Mouse (Mus musculus): ENCODE results near the gene Cox7a2.
A peak's percentile ranks its signal among the peaks of the same experiment; 100 is the strongest.

Cox7a2 gene

GRCm38 (mm10) chr9:79759385-79760005 is at the start of gene Cox7a2:
TSS of gene Cox7a2 (minus strand) at chr9:79759878.
- DNase-seq (ENCODE audit: low read depth), result peak; percentile 98

DNA sequence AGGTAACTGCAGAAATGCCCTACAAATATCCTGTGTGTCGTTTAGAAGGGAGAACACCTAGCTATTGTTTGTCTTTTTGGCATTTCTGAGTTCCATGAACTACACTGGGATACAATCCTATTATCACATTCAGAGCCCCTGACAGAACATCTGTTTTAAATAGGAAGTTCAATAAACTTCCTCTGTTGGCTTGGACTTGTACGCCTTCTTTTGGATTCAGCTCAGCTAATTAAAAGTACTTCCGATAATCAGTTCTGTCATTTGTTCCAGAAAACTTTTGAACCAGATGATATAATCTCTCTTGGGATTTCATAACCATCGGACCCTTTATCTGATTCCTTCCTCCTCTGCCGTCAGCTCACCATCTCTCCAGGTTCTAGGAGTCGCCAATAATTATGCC is 49.7 kb upstream of the Cox7a2 start:
- DNase-seq (ENCODE audit: low read depth), result no peak

GRCm38 (mm10) chr9:79807178-79807577 is 47.5 kb upstream of the Cox7a2 start:
- DNase-seq (ENCODE audit: low read depth), result no peak

DNA sequence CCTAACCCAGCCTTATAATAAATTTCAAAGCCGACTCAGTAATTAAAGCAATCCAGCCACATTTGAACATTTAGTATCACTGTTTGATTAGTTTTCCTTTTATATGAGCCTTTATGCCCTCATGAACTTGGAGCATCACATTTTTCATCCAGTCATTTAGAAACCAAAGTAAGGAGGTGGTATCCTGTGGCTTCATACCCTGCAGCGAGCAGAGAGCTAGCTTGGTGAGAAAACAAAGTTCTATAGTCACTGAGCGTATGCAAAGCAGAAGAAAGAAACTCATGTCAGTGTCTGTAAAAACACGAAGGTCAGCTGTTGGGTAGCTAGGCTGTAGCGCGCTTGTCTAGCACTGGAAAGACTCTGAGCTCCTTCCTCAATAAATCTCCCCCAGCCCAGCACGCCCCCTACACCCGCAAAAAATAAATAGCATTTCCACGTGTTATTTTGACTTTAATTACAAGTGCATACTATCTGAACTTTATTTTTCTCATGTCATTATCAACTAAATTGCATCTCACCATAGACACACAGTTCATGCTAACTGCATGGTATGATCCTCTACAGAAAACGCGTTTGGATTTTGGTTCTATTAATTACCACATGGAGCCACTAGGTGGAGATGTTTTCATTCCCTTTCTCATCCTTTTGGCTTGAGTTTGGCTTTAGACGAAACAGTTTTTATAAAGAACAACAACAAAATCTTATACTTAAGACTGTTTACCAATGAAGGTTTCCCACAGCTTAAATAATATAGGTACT is 46.8 kb upstream of the Cox7a2 start:
- DNase-seq (ENCODE audit: low read depth), result peak; percentile 69

DNA sequence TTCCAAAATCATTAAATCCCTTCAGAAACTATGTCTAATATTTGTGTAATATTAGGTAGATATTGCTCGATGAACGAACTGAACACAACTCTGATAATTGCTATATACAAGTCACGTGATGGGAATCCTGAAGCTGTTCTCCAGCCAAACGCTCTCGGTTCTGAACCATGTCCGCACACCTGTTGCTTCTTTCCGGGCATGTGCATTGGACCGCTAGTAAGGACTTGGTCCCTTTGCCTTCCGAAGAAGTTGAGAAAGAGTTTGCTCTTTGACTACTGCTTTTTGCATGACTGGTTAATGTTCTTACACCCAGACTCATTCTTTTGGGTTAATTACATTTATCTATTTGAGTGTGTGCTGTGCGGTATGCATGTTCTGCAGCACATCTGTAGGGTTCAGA is 45.7 kb upstream of the Cox7a2 start:
- no peak for DNase-seq (ENCODE audit: low read depth)

- DNase-seq (ENCODE audit: low read depth), result no peak
These were observed 36.9 kb upstream of the Cox7a2 start for GRCm38 (mm10) chr9:79796461-79797135.

DNA sequence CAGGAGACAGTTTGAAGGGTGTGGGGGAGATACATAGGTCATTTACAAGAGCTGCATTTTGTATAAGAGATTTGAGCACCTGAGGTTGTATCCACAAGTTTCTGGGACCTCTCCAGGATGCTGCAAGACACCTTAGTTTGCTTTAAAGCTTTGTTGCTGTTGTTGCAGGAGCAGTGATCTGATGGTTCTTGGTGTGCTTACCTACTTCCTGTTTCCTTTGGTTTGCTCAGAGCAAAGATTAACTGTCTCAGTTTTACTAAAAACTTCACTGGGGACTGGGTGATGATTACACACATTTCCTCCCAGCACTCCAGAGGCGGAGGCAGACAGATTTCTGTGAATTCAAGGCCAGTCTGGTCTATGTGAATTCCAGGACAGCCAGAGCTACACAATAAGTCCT is 35.4 kb upstream of the Cox7a2 start:
- peak; percentile 79 for DNase-seq (ENCODE audit: low read depth)

GRCm38 (mm10) chr9:79792841-79793835 is 33.5 kb upstream of the Cox7a2 start, which contains the start of gene Tmem30a:
TSS of gene Tmem30a (minus strand) at chr9:79793507.
- DNase-seq (ENCODE audit: low read depth), result peak; percentile 99

GRCm38 (mm10) chr9:79785794-79786085 is 26.1 kb upstream of the Cox7a2 start:
- no peak for DNase-seq (ENCODE audit: low read depth)

DNA sequence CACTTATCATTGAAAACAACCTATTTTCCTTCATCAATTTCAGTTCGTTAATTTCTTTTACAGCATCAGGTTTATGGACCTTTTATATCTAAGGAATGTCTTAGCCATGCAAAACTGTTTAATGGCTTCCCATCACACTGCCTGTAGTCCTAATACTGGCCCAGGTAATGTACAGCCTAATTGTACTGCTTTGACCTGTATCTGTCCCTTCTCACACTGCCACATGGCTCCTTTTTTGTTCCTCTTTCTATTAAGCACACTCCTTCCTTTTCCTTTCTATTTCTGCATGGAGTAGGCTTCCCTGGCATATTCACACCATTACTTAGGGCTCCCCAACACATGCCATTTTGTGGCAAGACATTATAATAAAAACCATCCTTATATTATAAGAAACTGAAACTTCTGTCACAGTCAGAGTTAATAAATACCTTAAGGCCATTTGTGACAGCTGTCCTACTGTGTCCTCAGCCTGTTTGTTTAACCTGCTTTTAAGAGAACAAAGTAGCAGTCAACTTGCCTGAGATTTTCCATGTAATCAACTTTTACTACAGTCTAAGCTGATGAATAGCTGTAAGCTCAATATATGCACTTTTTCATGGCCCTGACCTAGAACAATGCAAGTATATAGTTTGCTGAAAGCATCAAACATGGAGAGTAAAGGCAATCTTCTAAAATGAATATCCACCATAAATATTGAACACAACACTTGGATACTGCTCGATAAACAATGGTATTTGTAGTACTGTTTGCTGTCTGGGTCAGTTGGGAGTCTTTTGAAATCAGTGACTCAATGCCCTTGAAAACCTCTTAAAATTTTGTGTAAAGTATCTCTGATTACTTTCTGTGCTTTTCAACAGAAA is 25.5 kb upstream of the Cox7a2 start:
- DNase-seq (ENCODE audit: low read depth), result no peak

- no peak for DNase-seq (ENCODE audit: low read depth)
These were observed 24.8 kb upstream of the Cox7a2 start for GRCm38 (mm10) chr9:79784439-79784838.

DNA sequence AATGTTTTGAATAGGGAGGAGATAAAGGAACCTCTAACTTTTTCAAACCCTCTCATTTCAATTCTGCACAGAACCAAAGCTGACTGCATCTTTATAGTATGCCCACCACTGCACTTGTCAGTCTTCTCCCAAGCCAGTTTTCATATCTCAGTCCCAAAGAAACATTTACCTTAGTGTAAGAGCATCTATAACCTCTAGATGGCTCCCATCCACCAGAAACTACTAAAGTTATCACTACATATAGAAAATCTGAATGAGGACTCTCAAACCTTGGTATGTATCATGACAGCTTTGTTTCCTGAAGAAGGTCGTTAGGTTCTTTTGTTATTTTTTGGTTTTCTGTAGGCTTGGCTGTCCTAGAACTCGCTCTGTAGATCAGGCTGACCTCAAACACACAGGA is 19.7 kb upstream of the Cox7a2 start:
- DNase-seq (ENCODE audit: low read depth), result peak; percentile 68

GRCm38 (mm10) chr9:79766991-79767545 is 7.4 kb upstream of the Cox7a2 start:
- DNase-seq (ENCODE audit: low read depth), result no peak

- DNase-seq (ENCODE audit: low read depth), result no peak
These were observed 5.7 kb upstream of the Cox7a2 start for GRCm38 (mm10) chr9:79765329-79765728.

DNA sequence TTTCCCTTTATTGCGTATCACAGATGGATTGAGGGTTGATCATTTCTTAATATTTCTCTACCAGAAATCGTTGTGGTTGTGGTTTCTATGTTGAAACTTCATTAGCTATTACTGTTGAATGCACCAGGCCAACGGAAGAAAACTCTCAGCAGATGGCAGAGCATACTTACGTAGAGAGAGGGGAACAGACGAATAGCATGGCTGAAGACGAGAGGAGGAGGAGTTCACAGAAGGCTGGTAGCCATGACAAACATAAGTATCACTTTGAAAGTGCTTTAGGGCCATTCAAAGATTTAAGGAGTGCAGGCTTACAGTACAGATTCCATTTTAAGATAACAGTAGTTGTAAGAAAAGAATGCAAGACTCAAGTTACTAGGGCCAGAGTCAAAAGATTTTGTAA is 2.8 kb upstream of the Cox7a2 start:
- DNase-seq (ENCODE audit: low read depth), result peak; percentile 89

DNA sequence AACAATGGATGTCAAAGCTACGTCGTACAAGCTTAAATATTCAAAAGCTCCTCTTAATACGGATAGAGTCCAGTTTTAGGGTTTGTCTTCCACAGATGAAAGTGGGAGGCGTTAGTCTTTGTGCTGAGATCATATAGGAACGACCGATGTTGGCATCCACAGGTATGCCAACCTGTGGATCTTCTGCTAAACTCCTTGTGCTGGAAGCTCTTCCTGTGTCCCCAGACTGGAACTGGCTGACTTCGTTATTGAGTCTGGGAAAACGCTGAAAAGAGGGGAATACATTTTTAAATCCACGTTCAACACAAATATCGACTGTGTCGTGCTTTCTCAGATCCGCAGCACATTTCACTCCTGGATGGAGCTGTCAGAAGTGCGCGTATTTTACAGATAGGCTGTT is 398 bp upstream of the Cox7a2 start:
- no peak for DNase-seq (ENCODE audit: low read depth)

DNA sequence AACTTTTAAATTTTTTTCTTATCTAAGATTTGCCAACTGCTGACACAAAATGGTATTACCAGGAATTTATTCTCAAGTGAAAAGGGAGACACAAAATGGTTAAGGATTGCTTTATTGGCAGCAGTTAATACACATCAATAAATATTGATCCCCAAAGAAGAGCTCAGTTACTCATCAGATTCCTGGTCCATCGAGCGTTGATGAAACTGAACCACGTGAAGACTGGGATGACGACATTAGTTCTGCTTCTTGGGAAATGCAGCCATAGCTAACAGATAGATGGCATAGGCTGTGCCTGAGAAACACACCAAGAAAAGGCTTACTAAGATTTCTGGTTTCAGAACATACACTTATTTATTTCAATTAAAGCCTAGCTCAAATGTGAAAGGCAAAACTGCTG is 4.4 kb downstream of the Cox7a2 start:
- DNase-seq (ENCODE audit: low read depth), result no peak

DNA sequence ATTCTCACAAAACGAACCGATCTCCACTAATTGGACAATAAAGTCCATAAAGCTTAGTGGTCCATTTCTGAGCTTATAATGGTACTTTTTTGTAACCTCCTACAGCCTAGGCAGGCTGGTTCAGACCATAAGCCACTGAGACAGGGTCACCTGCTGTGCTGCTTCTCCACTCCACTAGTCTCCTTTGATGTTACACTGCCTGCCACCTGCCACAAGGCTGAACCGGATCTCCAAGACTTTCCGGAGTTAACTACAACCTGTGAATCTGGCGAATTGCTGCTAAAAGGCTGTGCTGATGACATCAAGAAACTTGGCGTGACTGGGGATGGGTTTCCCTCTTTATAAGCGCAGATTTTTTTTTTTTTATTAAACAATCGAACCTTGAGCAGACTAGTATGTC is 7.8 kb downstream of the Cox7a2 start:
- DNase-seq (ENCODE audit: low read depth), result no peak

GRCm38 (mm10) chr9:79750709-79751108 is 9.0 kb downstream of the Cox7a2 start:
- DNase-seq (ENCODE audit: low read depth), result no peak

GRCm38 (mm10) chr9:79745036-79745435 is 14.6 kb downstream of the Cox7a2 start:
- DNase-seq (ENCODE audit: low read depth), result no peak

- DNase-seq (ENCODE audit: low read depth), result no peak
These were observed 24.1 kb downstream of the Cox7a2 start for GRCm38 (mm10) chr9:79735608-79736007.
